Mouse (Mus musculus) spleen, adult 2 months (tissue): ENCODE data around the gene Trim65. TPM values are rescaled to one million over a fixed set of nuclear protein-coding genes. Genes with fewer than 3 reads are reported as not detected.
A peak's percentile ranks its signal among the peaks of the same experiment; 100 is the strongest.

Source experiments
- DNase-seq, 2 experiments: peaks; one replicate each; pipeline versions ENCODE4 v3.0.0 to v3.0.0-alpha.2; 2012 to 2021; ENCODE audit warnings: low spot score in 2 of 2, low read depth in 1 of 2
- H3K27ac ChIP-seq: fragments of 200-500 bp; 2 replicates; pipeline ENCODE4 v1.5.1; 2012; ENCODE audit warnings: low read length, inconsistent platforms; ENCODE audit not compliant: insufficient read depth
- H3K27me3 ChIP-seq: fragments of 200-500 bp; 2 replicates; pipeline ENCODE4 v1.6.1; 2012; ENCODE audit warnings: mild to moderate bottlenecking, moderate library complexity, low read length, inconsistent platforms; ENCODE audit not compliant: control insufficient read depth, insufficient read depth
- H3K36me3 ChIP-seq: fragments of 200-500 bp; 2 replicates; pipeline ENCODE4 v1.6.1; 2012; ENCODE audit warnings: mild to moderate bottlenecking, low read length, inconsistent platforms; ENCODE audit not compliant: control insufficient read depth, insufficient read depth
- H3K4me1 ChIP-seq: fragments of 200-500 bp; 2 replicates; pipeline ENCODE4 v1.6.1; 2011; ENCODE audit warnings: inconsistent platforms; ENCODE audit not compliant: control insufficient read depth, insufficient read depth, insufficient read length
- H3K4me3 ChIP-seq: fragments of 200-500 bp; 2 replicates; pipeline ENCODE4 v1.5.1; 2011; ENCODE audit warnings: mild to moderate bottlenecking, inconsistent platforms; ENCODE audit not compliant: insufficient read depth, insufficient read length; ENCODE audit errors: extremely low read depth
- CTCF ChIP-seq: fragments of 200-500 bp; IDR thresholded peaks from 2 replicates; pipeline ENCODE4 v1.5.1; 2011; ENCODE audit warnings: mild to moderate bottlenecking, inconsistent platforms; ENCODE audit not compliant: insufficient read depth, insufficient read length, insufficient replicate concordance; ENCODE audit errors: extremely low read depth
- POLR2A ChIP-seq: fragments of 200-500 bp; IDR thresholded peaks from 2 replicates; pipeline ENCODE4 v1.6.1; 2011; ENCODE audit warnings: low read depth, low read length, inconsistent platforms
- WGBS: fragments of 180-500 bp; shearing (Covaris S2); methylation state at CpG from one replicate; pipeline ENCODE4 v1.1.7; 2018; 5-methylcytosine and 5-hydroxymethylcytosine counted together
- polyA plus RNA-seq: library from polyadenylated mRNA; depleted of rRNA; stranded (reverse); fragments of >200 nt; gene quantifications from 2 replicates; pipeline ENCODE4 v1.2.3, GENCODE M21; 2012

Gene Trim65
- polyA plus RNA-seq, 1 experiment: 23.7 TPM

- no peaks in the 10 kb centered on the region for H3K27me3 ChIP-seq
- H3K4me1 ChIP-seq: peaks cover 3% of the 10 kb centered on the region; the same call in 1 of the 2 replicates
- WGBS: 48% methylated on average over 11 of the region's 11 CpGs
- no peak for DNase-seq
- TF ChIP-seq POLR2A (no peak), CTCF (no peak)
- H3K27ac ChIP-seq: no peak overlapping the region
- H3K4me3 ChIP-seq: no peak overlapping the region
- no peaks in the 10 kb centered on the region for H3K36me3 ChIP-seq
Observed at GRCm38 (mm10) chr11:116088741-116089394, 42.1 kb downstream of the Trim65 start.

- H3K36me3 ChIP-seq: peaks cover 4% of the 10 kb centered on the region
- H3K27me3 ChIP-seq: no peaks in the 10 kb centered on the region
- H3K4me1 ChIP-seq: peaks cover 3% of the 10 kb centered on the region; the same call in 1 of the 2 replicates
- no peak overlapping the region for H3K27ac ChIP-seq
- no peak for DNase-seq
- TF ChIP-seq POLR2A: no peak
- no peak for TF ChIP-seq CTCF
- H3K4me3 ChIP-seq: no peak overlapping the region
- 73% methylated on average over 8 of the region's 8 CpGs for WGBS
Observed at GRCm38 (mm10) chr11:116088188-116088587, 42.7 kb downstream of the Trim65 start.

GRCm38 (mm10) chr11:116087194-116088130 lies 43.5 kb downstream of the Trim65 start:
- peak overlapping the region; percentile 65 for H3K4me3 ChIP-seq
- peak overlapping the region; percentile 91 for H3K27ac ChIP-seq
- TF ChIP-seq CTCF (peak; percentile 94), POLR2A (peak; percentile 48)
- H3K4me1 ChIP-seq: peaks cover 3% of the 10 kb centered on the region; the same call in 1 of the 2 replicates
- WGBS: 1% methylated on average over 31 of the region's 31 CpGs
- H3K36me3 ChIP-seq: peaks cover 9% of the 10 kb centered on the region
- no peaks in the 10 kb centered on the region for H3K27me3 ChIP-seq
- peak; percentile 77 to 89 for DNase-seq

GRCm38 (mm10) chr11:116086258-116087193 lies 44.4 kb downstream of the Trim65 start, which contains the start of gene Wbp2:
Wbp2 (minus strand) TSS chr11:116086995.
- peaks cover 3% of the 10 kb centered on the region; the same call in 1 of the 2 replicates for H3K4me1 ChIP-seq
- TF ChIP-seq CTCF (no peak), POLR2A (peak; percentile 61)
- peaks cover 9% of the 10 kb centered on the region for H3K36me3 ChIP-seq

GRCm38 (mm10) chr11:116084166-116084565 lies 46.8 kb downstream of the Trim65 start:
- no peak for DNase-seq
- WGBS: 80% methylated on average over 6 of the region's 6 CpGs

More at GRCm38 (mm10) chr11:116086258-116087193, 44.4 kb downstream of the Trim65 start, which contains the start of gene Wbp2:
- DNase-seq: peak; percentile 96 to 99
- Histone ChIP-seq H3K27ac (peak within 1 kb of the TSS; percentile 94), H3K4me3 (peak within 1 kb of the TSS; percentile 87), H3K27me3 (no peaks in the 10 kb centered on the region)
- 3% methylated on average over 37 of the region's 43 CpGs for WGBS

GRCm38 (mm10) chr11:116083096-116083672 lies 47.7 kb downstream of the Trim65 start:
- Histone ChIP-seq H3K27ac (no peak overlapping the region), H3K36me3 (peaks cover 30% of the 10 kb centered on the region), H3K27me3 (no peaks in the 10 kb centered on the region), H3K4me3 (no peak overlapping the region), H3K4me1 (peaks cover 10% of the 10 kb centered on the region; the same call in 1 of the 2 replicates)
- WGBS: 90% methylated on average over 14 of the region's 14 CpGs
- TF ChIP-seq POLR2A: no peak
- TF ChIP-seq CTCF: no peak
- DNase-seq: no peak

More at GRCm38 (mm10) chr11:116084166-116084565, 46.8 kb downstream of the Trim65 start:
- H3K27me3 ChIP-seq: no peaks in the 10 kb centered on the region
- no peak overlapping the region for H3K27ac ChIP-seq
- peaks cover 3% of the 10 kb centered on the region; the same call in 1 of the 2 replicates for H3K4me1 ChIP-seq
- no peak for TF ChIP-seq CTCF
- no peak for TF ChIP-seq POLR2A
- peaks cover 27% of the 10 kb centered on the region for H3K36me3 ChIP-seq
- H3K4me3 ChIP-seq: no peak overlapping the region
